Mouse (Mus musculus) megakaryocyte, adult 5-6 weeks (primary cell): Measurements from ENCODE around the gene Dnase1. TPM values are rescaled to one million over a fixed set of nuclear protein-coding genes. Genes with fewer than 3 reads are reported as not detected.
"Not testable (repeated sequence)": the region's sequence is repeated elsewhere in the genome, so short reads cannot be mapped to it uniquely, and the experiment has no call there.

Experiments
- ATAC-seq: 2 replicates; pipeline ENCODE4 v1.8.0; 2016; ENCODE audit warnings: mild to moderate bottlenecking, inconsistent platforms; ENCODE audit not compliant: poor library complexity, severe bottlenecking
- total RNA-seq, 2 experiments: library from RNA; stranded (forward) in 1 of 2; stranded (reverse) in 1 of 2; fragments of 153-499, 151-499 nt in 1 of 2; fragments of 221-1000, 200-1000 nt in 1 of 2; gene quantifications; 2 replicates each; pipeline versions ENCODE4 v1.2.3 to v1.2.4; 2015 to 2017

Dnase1 gene
- total RNA-seq, 2 experiments from 2014 or later, result 0.18 TPM; not detected in 1

- ATAC-seq, result no peak
Measured at GRCm38 (mm10) chr16:4041646-4042045, 4.9 kb downstream of the Dnase1 start.

GRCm38 (mm10) chr16:4044093-4044492 lies 7.4 kb downstream of the Dnase1 start:
- no peak for ATAC-seq

GRCm38 (mm10) chr16:4045524-4045923 lies 8.8 kb downstream of the Dnase1 start:
- ATAC-seq, result no peak

GRCm38 (mm10) chr16:4052601-4053000 lies 15.9 kb downstream of the Dnase1 start:
- no peak for ATAC-seq

GRCm38 (mm10) chr16:4053811-4054210 lies 17.1 kb downstream of the Dnase1 start:
- ATAC-seq, result no peak

GRCm38 (mm10) chr16:4064945-4065344 lies 28.2 kb downstream of the Dnase1 start:
- no peak for ATAC-seq

GRCm38 (mm10) chr16:4068588-4068987 lies 31.8 kb downstream of the Dnase1 start:
- ATAC-seq, result peak; percentile 81

- no peak for ATAC-seq
Measured at GRCm38 (mm10) chr16:4074297-4074696, 37.6 kb downstream of the Dnase1 start.

- ATAC-seq, result no peak
Measured at GRCm38 (mm10) chr16:4074836-4075235, 38.1 kb downstream of the Dnase1 start.

GRCm38 (mm10) chr16:4077384-4078061 lies 40.8 kb downstream of the Dnase1 start, which contains the start of gene Trap1:
Trap1 (minus strand) TSS chr16:4077827.
- ATAC-seq, result peak; percentile 95

- not testable (repeated sequence) for ATAC-seq
Measured at GRCm38 (mm10) chr16:4078302-4078701, 41.6 kb downstream of the Dnase1 start.

GRCm38 (mm10) chr16:4079656-4080055 lies 42.9 kb downstream of the Dnase1 start:
- no peak for ATAC-seq

- ATAC-seq, result not testable (repeated sequence)
Measured at GRCm38 (mm10) chr16:4080419-4080818, 43.7 kb downstream of the Dnase1 start.

GRCm38 (mm10) chr16:4085051-4085450 lies 48.3 kb downstream of the Dnase1 start:
- ATAC-seq, result no peak

GRCm38 (mm10) chr16:4085851-4086387 lies 49.2 kb downstream of the Dnase1 start:
- ATAC-seq, result no peak

GRCm38 (mm10) chr16:4087214-4087913 lies 50.6 kb downstream of the Dnase1 start:
- ATAC-seq, result no peak

Other genes starting within 250 kb of the Dnase1 start
- not detected in 2 replicates for gene Olfr15, start 206.1 kb upstream of the Dnase1 start, total RNA-seq (2015)
- gene Olfr15, start 206.1 kb upstream of the Dnase1 start, total RNA-seq (2017), result not detected in 2 replicates
- 0.21 and 0.74 TPM in 2 replicates for gene Zfp174, start 189.7 kb upstream of the Dnase1 start, total RNA-seq (2015)
- gene Zfp174, start 189.7 kb upstream of the Dnase1 start, total RNA-seq (2017), result 0.20 and 0.22 TPM in 2 replicates
- gene Naa60, start 164.6 kb upstream of the Dnase1 start, total RNA-seq (2015), result 157 and 163 TPM in 2 replicates
- gene Naa60, start 164.6 kb upstream of the Dnase1 start, total RNA-seq (2017), result 61.0 and 64.2 TPM in 2 replicates
- 9.9 and 11.0 TPM in 2 replicates for gene Zfp597, start 152.4 kb upstream of the Dnase1 start, total RNA-seq (2015)
- gene Zfp597, start 152.4 kb upstream of the Dnase1 start, total RNA-seq (2017), result 20.8 and 22.5 TPM in 2 replicates
- not detected in 2 replicates for gene Gm20695, start 152.3 kb upstream of the Dnase1 start, total RNA-seq (2015)
- 0.98 and 1.3 TPM in 2 replicates for gene Gm20695, start 152.3 kb upstream of the Dnase1 start, total RNA-seq (2017)
- 1.2 and 5.9 TPM in 2 replicates for gene 1700037C18Rik, start 128.3 kb upstream of the Dnase1 start, total RNA-seq (2015)
- gene 1700037C18Rik, start 128.3 kb upstream of the Dnase1 start, total RNA-seq (2017), result 0.85 and 3.2 TPM in 2 replicates
- gene Cluap1, start 128.1 kb upstream of the Dnase1 start, total RNA-seq (2015), result 12.4 and 17.8 TPM in 2 replicates
- 15.9 and 18.2 TPM in 2 replicates for gene Cluap1, start 128.1 kb upstream of the Dnase1 start, total RNA-seq (2017)
- 0.98 and 1.0 TPM in 2 replicates for gene Nlrc3, start 60.3 kb upstream of the Dnase1 start, total RNA-seq (2015)
- gene Nlrc3, start 60.3 kb upstream of the Dnase1 start, total RNA-seq (2017), result 0.51 and 1.1 TPM in 2 replicates
- 18.7 and 23.5 TPM in 2 replicates for gene Slx4, start 33.2 kb upstream of the Dnase1 start, total RNA-seq (2015)
- gene Slx4, start 33.2 kb upstream of the Dnase1 start, total RNA-seq (2017), result 19.2 and 34.6 TPM in 2 replicates
- 25.5 and 30.1 TPM in 2 replicates for gene Trap1, start 40.9 kb downstream of the Dnase1 start, total RNA-seq (2015)
- 50.7 and 53.7 TPM in 2 replicates for gene Trap1, start 40.9 kb downstream of the Dnase1 start, total RNA-seq (2017)
- 60.8 and 65.3 TPM in 2 replicates for gene Crebbp, start 177.1 kb downstream of the Dnase1 start, total RNA-seq (2015)
- gene Crebbp, start 177.1 kb downstream of the Dnase1 start, total RNA-seq (2017), result 17.1 and 25.8 TPM in 2 replicates